Mouse (Mus musculus) central nervous system, embryonic 14 days (tissue): ENCODE measurements around the gene Spty2d1. TPM values are rescaled to one million over a fixed set of nuclear protein-coding genes. Genes with fewer than 3 reads are reported as not detected.

Experiments
- polyA plus RNA-seq: library from polyadenylated mRNA; depleted of rRNA; stranded (reverse); fragments of >200 nt; gene quantifications from 2 replicates; pipeline ENCODE4 v1.2.3, GENCODE M21; 2012; rRNA removed

Gene Spty2d1
- 6.2 and 7.6 TPM in 2 replicates for polyA plus RNA-seq

GRCm38 (mm10) chr7:47008168-47008993, at the start of gene Spty2d1:
Gene Spty2d1 (minus strand): TSS chr7:47008411.

GRCm38 (mm10) chr7:47050366-47050765, 42.2 kb upstream of the Spty2d1 start, which contains the start of gene Tmem86a:
Gene Tmem86a (plus strand): TSS chr7:47050601.

GRCm38 (mm10) chr7:46983280-46983679, 24.9 kb downstream of the Spty2d1 start, which contains the start of gene Gm9999:
Gene Gm9999 (plus strand): TSS chr7:46983580.

GRCm38 (mm10) chr7:46957831-46958691, 50.1 kb downstream of the Spty2d1 start, which contains the start of gene Uevld:
Gene Uevld (minus strand): TSS chr7:46958527.

Other genes starting within 250 kb of the Spty2d1 start
- gene Hps5, start 212.3 kb downstream of the Spty2d1 start, polyA plus RNA-seq, result 29.1 and 30.8 TPM in 2 replicates
- 32.6 and 33.6 TPM in 2 replicates for gene Gtf2h1, start 212.3 kb downstream of the Spty2d1 start, polyA plus RNA-seq
- gene Ldha, start 166.9 kb downstream of the Spty2d1 start, polyA plus RNA-seq, result 345 and 369 TPM in 2 replicates
- gene Ldhc, start 147.2 kb downstream of the Spty2d1 start, polyA plus RNA-seq, result 0.11 and 0.14 TPM in 2 replicates
- 122 and 131 TPM in 2 replicates for gene Tsg101, start 88.4 kb downstream of the Spty2d1 start, polyA plus RNA-seq
- gene Uevld, start 49.9 kb downstream of the Spty2d1 start, polyA plus RNA-seq, result 7.4 and 8.3 TPM in 2 replicates
- gene Gm9999, start 24.8 kb downstream of the Spty2d1 start, polyA plus RNA-seq, result not detected in 2 replicates
- 19.1 and 19.5 TPM in 2 replicates for gene Tmem86a, start 42.2 kb upstream of the Spty2d1 start, polyA plus RNA-seq
- 145 and 159 TPM in 2 replicates for gene Ptpn5, start 125.3 kb upstream of the Spty2d1 start, polyA plus RNA-seq
- gene Mrgpra6, start 196.5 kb upstream of the Spty2d1 start, polyA plus RNA-seq, result not detected in 2 replicates
- not detected in 2 replicates for gene Mrgpra9, start 244.4 kb upstream of the Spty2d1 start, polyA plus RNA-seq